Mouse (Mus musculus) liver, adult (tissue): Measurements from ENCODE around the gene Klk1b8.
"Not testable (repeated sequence)": the region's sequence is repeated elsewhere in the genome, so short reads cannot be mapped to it uniquely, and the experiment has no call there.

Experiments
- GATA4 ChIP-seq: IDR thresholded peaks from 2 replicates; pipeline ENCODE4 v1.6.1; 2014; ENCODE audit warnings: mild to moderate bottlenecking, low read length; ENCODE audit not compliant: insufficient replicate concordance

Gene Klk1b8

GRCm38 (mm10) chr7:43966451-43966850 is 16.0 kb downstream of the Klk1b8 start, which contains the start of gene Klk1b1:
Gene Klk1b1, plus strand, starts transcription at chr7:43966751.
- no peak for TF ChIP-seq GATA4

GRCm38 (mm10) chr7:43967058-43967457 is 16.6 kb downstream of the Klk1b8 start:
- no peak for TF ChIP-seq GATA4

DNA sequence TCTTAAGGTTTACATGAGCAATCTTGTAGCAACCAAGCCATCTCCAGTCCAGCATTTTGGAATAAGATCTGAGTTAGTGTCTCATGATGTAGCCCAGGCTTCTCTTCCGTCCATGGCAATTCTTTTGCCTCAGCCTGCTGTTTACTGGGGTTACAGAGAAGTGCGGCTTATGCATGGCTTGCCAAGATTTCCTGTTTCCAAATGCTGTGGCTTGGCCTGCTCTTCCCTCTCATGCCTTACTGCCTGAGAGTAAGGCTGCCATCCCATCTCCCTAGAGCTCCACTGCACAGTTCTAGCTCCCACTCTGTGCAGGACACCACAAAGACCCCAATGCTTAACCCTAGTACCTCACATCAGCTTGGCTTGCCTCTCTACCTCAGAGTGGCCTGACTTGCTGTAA is 17.1 kb downstream of the Klk1b8 start:
- TF ChIP-seq GATA4: no peak

- not testable (repeated sequence) for TF ChIP-seq GATA4
These were observed 25.3 kb downstream of the Klk1b8 start, which contains the start of gene Klk1b9 for GRCm38 (mm10) chr7:43975761-43976160. Gene Klk1b9, plus strand, starts transcription at chr7:43976061.

DNA sequence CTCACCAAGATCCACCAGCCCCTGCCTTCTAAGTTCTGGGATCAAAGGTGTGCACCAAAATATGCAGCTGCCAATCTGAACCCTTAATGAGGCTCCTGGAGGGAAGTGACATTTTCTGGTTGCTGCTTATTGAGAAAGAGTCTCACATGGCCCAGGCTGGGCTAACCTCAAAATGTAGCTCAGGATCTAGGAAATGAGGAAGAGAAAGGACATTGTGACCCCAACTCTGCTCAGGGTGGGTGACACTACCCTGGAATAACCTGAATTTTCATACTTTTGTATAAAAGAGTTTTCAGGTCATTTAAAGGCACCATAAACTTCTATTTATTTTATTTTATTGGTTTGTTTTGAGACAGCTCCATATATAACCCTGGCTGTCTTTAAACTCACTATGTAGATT is 35.2 kb downstream of the Klk1b8 start:
- no peak for TF ChIP-seq GATA4

DNA sequence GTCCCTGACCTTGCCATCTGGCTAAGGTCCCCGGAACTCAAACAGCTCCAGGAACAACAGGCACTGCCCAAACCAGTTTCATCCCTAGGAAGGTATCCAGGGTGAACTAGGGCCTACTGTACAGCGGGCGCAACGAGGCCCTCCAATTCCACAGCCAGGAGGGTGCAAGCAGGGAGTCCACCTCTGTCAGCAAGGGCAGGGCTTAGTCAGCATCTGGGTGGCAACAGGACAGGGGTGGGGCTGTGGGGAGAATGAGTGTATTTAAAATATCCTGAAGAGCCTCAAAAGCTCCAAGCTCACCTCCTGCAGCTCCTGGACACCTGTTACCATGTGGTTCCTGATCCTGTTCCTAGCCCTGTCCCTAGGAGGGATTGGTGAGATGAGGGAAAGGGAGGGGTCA is 45.1 kb downstream of the Klk1b8 start, which contains the start of gene Klk1b11:
Klk1b11 (plus strand) TSS at position 301 of the 400 bp plus-strand sequence.
- not testable (repeated sequence) for TF ChIP-seq GATA4
